Comparison of ENCODE assay signal across 25 mouse cellular contexts in the genomic region with DNA sequence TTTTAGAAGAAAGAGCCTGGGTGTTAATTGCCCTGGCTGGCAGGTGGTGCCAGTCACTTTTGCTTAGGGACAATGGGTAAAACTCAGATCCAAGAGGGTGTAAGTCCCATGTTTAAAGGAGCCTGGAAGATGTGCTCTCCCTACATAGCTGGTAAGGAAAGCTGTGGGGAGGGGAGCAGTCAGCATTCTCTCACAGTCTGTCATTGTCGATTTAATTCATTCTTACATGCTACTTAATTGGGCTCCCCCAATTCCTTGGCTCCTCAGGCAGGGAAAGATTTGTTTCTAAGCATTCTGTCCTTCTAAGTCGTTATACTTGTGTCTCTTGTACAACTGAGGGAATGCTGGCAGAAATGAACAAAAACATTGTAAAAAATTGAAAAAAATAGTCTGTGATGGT. TPM values are rescaled to one million over a fixed set of nuclear protein-coding genes. Genes with fewer than 3 reads are reported as not detected.
DNase-seq lines count a peak whose midpoint lies in the region; ATAC-seq and TF ChIP-seq lines count a peak whose summit lies in the region.
"Had no signal": no experiment of that assay in that cellular context is flagged by ENCODE, and none has a peak within 500 bp of the region (broad histone marks: within the 10 kb centered on the region; RNA-seq: fewer than 3 reads in every experiment).

No protein-coding gene starts in this region.

- no peaks in the 10 kb centered on the region for H3K9me3 ChIP-seq in hindbrain, embryonic 13.5 days
- H3K9me3 ChIP-seq in hindbrain, embryonic 12.5 days (replicated peaks) = no peaks in the 10 kb centered on the region
- H3K9me3 ChIP-seq in midbrain, embryonic 11.5 days (ENCODE audit: control insufficient read depth, low read length) = no peaks in the 10 kb centered on the region
- H3K9me3 ChIP-seq in midbrain, embryonic 10.5 days (replicated peaks) = no peaks in the 10 kb centered on the region
- H3K9me3 ChIP-seq in midbrain, postnatal 0 days (ENCODE audit: low read length) = no peaks in the 10 kb centered on the region
- no peaks in the 10 kb centered on the region for H3K9me3 ChIP-seq in liver, embryonic 11.5 days (ENCODE audit: control insufficient read depth, low read length)
- H3K9me3 ChIP-seq: embryonic facial prominence, embryonic 15.5 days; forebrain, embryonic 10.5 days; heart, embryonic 10.5 days had no signal

- peak overlapping the region; percentile 31 for H3K4me2 ChIP-seq in hindbrain, embryonic 13.5 days
- H3K4me2 ChIP-seq in hindbrain, embryonic 12.5 days (replicated peaks) = no peak overlapping the region
- H3K4me2 ChIP-seq in midbrain, embryonic 11.5 days = no peak overlapping the region
- H3K4me2 ChIP-seq in midbrain, postnatal 0 days (ENCODE audit: low read depth, low read length, poor library complexity, severe bottlenecking) = peak overlapping the region; percentile 70; the same call in 1 of the 2 replicates
- no peak overlapping the region for H3K4me2 ChIP-seq in liver, embryonic 11.5 days
- H3K4me2 ChIP-seq: embryonic facial prominence, embryonic 15.5 days had no signal

- no peak overlapping the region for H3K9ac ChIP-seq in hindbrain, embryonic 13.5 days
- H3K9ac ChIP-seq in hindbrain, embryonic 12.5 days = no peak overlapping the region
- no peak overlapping the region for H3K9ac ChIP-seq in midbrain, embryonic 11.5 days (ENCODE audit: low read length)
- H3K9ac ChIP-seq in midbrain, postnatal 0 days (replicated peaks; ENCODE audit: low read length, poor library complexity, severe bottlenecking) = no peak overlapping the region
- H3K9ac ChIP-seq in liver, embryonic 11.5 days (ENCODE audit: low read depth, low read length) = no peak overlapping the region
- H3K9ac ChIP-seq: embryonic facial prominence, embryonic 15.5 days had no signal

- H3K4me1 ChIP-seq in hindbrain, embryonic 13.5 days (replicated peaks) = peaks cover 15% of the 10 kb centered on the region
- H3K4me1 ChIP-seq in hindbrain, embryonic 12.5 days = peaks cover 8% of the 10 kb centered on the region; the same call in 1 of the 2 replicates
- H3K4me1 ChIP-seq in midbrain, embryonic 11.5 days (ENCODE audit: control insufficient read depth, insufficient read depth, low read length) = peaks cover 4% of the 10 kb centered on the region
- peaks cover 26% of the 10 kb centered on the region for H3K4me1 ChIP-seq in midbrain, embryonic 10.5 days
- H3K4me1 ChIP-seq in midbrain, postnatal 0 days (ENCODE audit: insufficient read depth, low read length) = peaks cover 7% of the 10 kb centered on the region; the same call in 1 of the 2 replicates
- H3K4me1 ChIP-seq in liver, embryonic 11.5 days (replicated peaks; ENCODE audit: control insufficient read depth, insufficient read depth, low read length) = no peaks in the 10 kb centered on the region

- no peak overlapping the region for H3K27ac ChIP-seq in hindbrain, embryonic 13.5 days
- H3K27ac ChIP-seq in hindbrain, embryonic 12.5 days = no peak overlapping the region
- no peak overlapping the region for H3K27ac ChIP-seq in midbrain, embryonic 11.5 days (ENCODE audit: low read depth, low read length)
- H3K27ac ChIP-seq in midbrain, embryonic 10.5 days (replicated peaks) = no peak overlapping the region
- H3K27ac ChIP-seq in midbrain, postnatal 0 days (ENCODE audit: low read depth, low read length) = no peak overlapping the region
- no peak overlapping the region for H3K27ac ChIP-seq in liver, embryonic 11.5 days (ENCODE audit: low read depth, low read length)
- H3K27ac ChIP-seq: embryonic facial prominence, embryonic 15.5 days; forebrain, embryonic 10.5 days; heart, embryonic 10.5 days had no signal

- WGBS in hindbrain, embryonic 13.5 days = 64% methylated on average over 2 of the region's 2 CpGs
- 57% methylated on average over 2 of the region's 2 CpGs for WGBS in hindbrain, embryonic 12.5 days
- WGBS in midbrain, embryonic 11.5 days = 56% methylated on average over 2 of the region's 2 CpGs
- 62% methylated on average over 2 of the region's 2 CpGs for WGBS in midbrain, embryonic 10.5 days
- WGBS in midbrain, postnatal 0 days = 51% methylated on average over 2 of the region's 2 CpGs
- 52% methylated on average over 2 of the region's 2 CpGs for WGBS in liver, embryonic 11.5 days

- no peak for ATAC-seq in hindbrain, embryonic 13.5 days (ENCODE audit: low FRiP score)
- ATAC-seq in hindbrain, embryonic 12.5 days (ENCODE audit: low FRiP score) = no peak
- no peak for ATAC-seq in midbrain, embryonic 11.5 days (ENCODE audit: low FRiP score)
- no peak for ATAC-seq in midbrain, postnatal 0 days (ENCODE audit: low FRiP score)
- ATAC-seq in liver, embryonic 11.5 days (replicated peaks; ENCODE audit: low FRiP score) = no peak
- ATAC-seq: CD4-positive, CD25-positive, alpha-beta regulatory T cell, adult 4 months; forebrain, embryonic 14.5 days had no signal

- H3K36me3 ChIP-seq in hindbrain, embryonic 13.5 days = no peaks in the 10 kb centered on the region
- H3K36me3 ChIP-seq in hindbrain, embryonic 12.5 days = no peaks in the 10 kb centered on the region
- H3K36me3 ChIP-seq in midbrain, embryonic 11.5 days (ENCODE audit: control insufficient read depth, insufficient read depth, low read length) = no peaks in the 10 kb centered on the region
- H3K36me3 ChIP-seq in midbrain, embryonic 10.5 days = no peaks in the 10 kb centered on the region
- no peaks in the 10 kb centered on the region for H3K36me3 ChIP-seq in midbrain, postnatal 0 days (ENCODE audit: insufficient read depth, low read length)
- H3K36me3 ChIP-seq in liver, embryonic 11.5 days (ENCODE audit: control insufficient read depth, insufficient read depth, low read length) = no peaks in the 10 kb centered on the region
- H3K36me3 ChIP-seq: embryonic facial prominence, embryonic 15.5 days; forebrain, embryonic 10.5 days; G1E; heart, embryonic 10.5 days had no signal

- TF ChIP-seq CTCF in midbrain, postnatal 0 days (IDR thresholded peaks at IDR 0.05) = no peak

- peaks cover 40% of the 10 kb centered on the region for H3K27me3 ChIP-seq in hindbrain, embryonic 13.5 days
- peaks cover 37% of the 10 kb centered on the region for H3K27me3 ChIP-seq in hindbrain, embryonic 12.5 days
- peaks cover 28% of the 10 kb centered on the region for H3K27me3 ChIP-seq in midbrain, embryonic 11.5 days (ENCODE audit: control insufficient read depth, insufficient read depth, low read length)
- H3K27me3 ChIP-seq in midbrain, embryonic 10.5 days (ENCODE audit: low read depth, poor library complexity, severe bottlenecking) = peaks cover 44% of the 10 kb centered on the region
- H3K27me3 ChIP-seq in midbrain, postnatal 0 days (ENCODE audit: insufficient read depth, low read length) = no peaks in the 10 kb centered on the region
- H3K27me3 ChIP-seq in liver, embryonic 11.5 days (replicated peaks; ENCODE audit: control insufficient read depth, insufficient read depth, low read length) = peaks cover 27% of the 10 kb centered on the region

- peak; percentile 68 for DNase-seq in midbrain, embryonic 11.5 days (ENCODE audit: low spot score, missing footprints)
- no peak for DNase-seq in midbrain, embryonic 10.5 days (ENCODE audit: low spot score)
- no peak for DNase-seq in midbrain, postnatal 0 days (ENCODE audit: low spot score)
- DNase-seq in retina, postnatal 1 day = peak; percentile 25
- no peak for DNase-seq in liver, embryonic 11.5 days (ENCODE audit: low spot score)
- DNase-seq: adrenal gland, postnatal 10 days; B cell, adult 2 months; cerebellum, adult 11 months; cerebellum, adult 8-10 months; cerebellum, postnatal 14 days; embryo, embryonic 11 days; gastrocnemius, postnatal 10 days; heart, adult 18-20 months; heart, postnatal 10 days; heart, postnatal 4 days had no signal

- no peak overlapping the region for H3K4me3 ChIP-seq in hindbrain, embryonic 13.5 days
- H3K4me3 ChIP-seq in hindbrain, embryonic 12.5 days = no peak overlapping the region
- H3K4me3 ChIP-seq in midbrain, embryonic 11.5 days (ENCODE audit: low read depth, low read length) = no peak overlapping the region
- H3K4me3 ChIP-seq in midbrain, embryonic 10.5 days = no peak overlapping the region
- H3K4me3 ChIP-seq in midbrain, postnatal 0 days (ENCODE audit: low read depth, low read length) = 0 out of 2 replicates have a peak overlapping the region, but pooled peaks have one; percentile 2
- H3K4me3 ChIP-seq in liver, embryonic 11.5 days (ENCODE audit: low read depth, low read length) = no peak overlapping the region
- H3K4me3 ChIP-seq: embryonic facial prominence, embryonic 15.5 days; erythroblast, embryonic 14.5 days; forebrain, embryonic 10.5 days; heart, embryonic 10.5 days had no signal

RNA-seq across cellular contexts. Expression of a gene that starts 4.0 kb away (rescaled TPM):
- 17.9 and 18.3 TPM in 2 replicates for polyA plus RNA-seq in hindbrain, embryonic 13.5 days (2015; fragmentation: Nextera tagmentation; extraction: Ambion mirVana)
- polyA plus RNA-seq in hindbrain, embryonic 12.5 days (2016; fragmentation: Nextera tagmentation; extraction: Ambion mirVana) = 3.4 and 4.8 TPM in 2 replicates
- 1.4 and 2.0 TPM in 2 replicates for polyA plus RNA-seq in midbrain, embryonic 11.5 days (2014; fragmentation: Nextera tagmentation; extraction: Ambion mirVana)
- 0.07 and 0.76 TPM in 2 replicates for polyA plus RNA-seq in midbrain, embryonic 10.5 days (2016; fragmentation: Nextera tagmentation; extraction: Ambion mirVana)
- 22.3 and 31.3 TPM in 2 replicates for total RNA-seq in midbrain, postnatal 0 days (2014; rRNA removed)
- polyA plus RNA-seq in midbrain, postnatal 0 days (2015; fragmentation: Nextera tagmentation; extraction: Ambion mirVana) = 27.0 and 28.5 TPM in 2 replicates
- 0.53 and 0.99 TPM in 2 replicates for polyA plus RNA-seq in liver, embryonic 11.5 days (2014; fragmentation: Nextera tagmentation; extraction: Ambion mirVana)
- total RNA-seq: common myeloid progenitor, adult 5-6 weeks; heart, adult 18-20 months; heart, postnatal 4 days had no signal
- polyA plus RNA-seq: erythroblast, embryonic 14.5 days; G1E had no signal

Comparison
In these comparisons a context has a peak if more than half of its experiments do, and no peak if none do; other contexts are left out.
1. H3K4me2 ChIP-seq: peak in hindbrain, embryonic 13.5 days (single experiment) and midbrain, postnatal 0 days (single experiment); none in hindbrain, embryonic 12.5 days (single experiment), midbrain, embryonic 11.5 days (single experiment) and liver, embryonic 11.5 days (single experiment).
2. DNase-seq: peak in midbrain, embryonic 11.5 days (single experiment) and retina, postnatal 1 day (single experiment); none in midbrain, embryonic 10.5 days (single experiment), midbrain, postnatal 0 days (single experiment) and liver, embryonic 11.5 days (single experiment).